Mouse (Mus musculus) megakaryocyte, embryonic 14.5 days (primary cell): ENCODE measurements around the gene Fam198b.

ENCODE experiments used
- FLI1 ChIP-seq: IDR thresholded peaks from 2 replicates; pipeline ENCODE4 v1.6.1; 2012; ENCODE audit warnings: low read length, inconsistent platforms, mixed read lengths
- GATA1 ChIP-seq: IDR thresholded peaks from 3 replicates; pipeline ENCODE4 v1.6.1; 2012; ENCODE audit warnings: mixed read lengths, low read length, inconsistent platforms, borderline replicate concordance

DNA sequence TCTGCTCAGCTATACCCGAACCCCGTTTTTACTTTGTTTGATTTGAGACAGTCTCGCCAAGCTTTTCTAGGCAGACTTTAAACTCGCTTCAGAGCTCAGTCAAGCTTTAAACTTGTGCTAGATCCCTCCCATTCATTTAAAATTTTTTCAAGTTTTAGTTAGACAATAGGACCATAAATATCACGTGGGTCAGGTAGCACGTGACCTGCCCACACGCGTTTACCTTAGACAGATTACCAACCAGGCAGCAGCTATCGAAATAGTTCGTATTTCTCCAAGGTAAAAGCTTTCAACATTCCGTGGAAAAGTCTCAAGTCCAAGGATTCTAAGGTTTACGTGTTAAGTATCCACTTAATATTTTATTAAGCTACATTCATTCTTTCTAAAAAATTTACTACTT lies 42.2 kb upstream of the Fam198b start:
- TF ChIP-seq GATA1, result no peak
- no peak for TF ChIP-seq FLI1
